Comparison of ENCODE assay signal across 12 mouse cellular contexts in genomic region chr14:22494866-22495265, GRCm38 (mm10).
DNase-seq lines count a peak whose midpoint lies in the region; ATAC-seq lines count a peak whose summit lies in the region.
"Had no signal": no experiment of that assay in that cellular context is flagged by ENCODE, and none has a peak within 500 bp of the region (broad histone marks: within the 10 kb centered on the region; RNA-seq: fewer than 3 reads in every experiment).

No protein-coding gene starts in this region.

- peak; percentile 36 for DNase-seq in lung, postnatal 10 days
- no peak for DNase-seq in lung, postnatal 25 days (ENCODE audit: low spot score)
- peak; percentile 11 for DNase-seq in embryonic facial prominence, embryonic 14.5 days (ENCODE audit: low spot score)
- peak; percentile 71 for DNase-seq in midbrain, embryonic 10.5 days (ENCODE audit: low spot score)
- no peak for DNase-seq in gastrocnemius, adult 18-20 months (ENCODE audit: low spot score)
- DNase-seq in cerebellum, postnatal 36 days = no peak
- no peak for DNase-seq in testis, postnatal 14 days (ENCODE audit: low spot score)
- DNase-seq: heart, postnatal 14 days; thymus, postnatal 25 days had no signal

- H3K27ac ChIP-seq in embryonic facial prominence, embryonic 14.5 days (replicated peaks; ENCODE audit: low read depth, low read length) = no peak overlapping the region
- H3K27ac ChIP-seq in midbrain, embryonic 10.5 days (replicated peaks) = peak overlapping the region; percentile 69
- H3K27ac ChIP-seq: kidney, embryonic 15.5 days; limb, embryonic 12.5 days; macrophage had no signal

- ATAC-seq in embryonic facial prominence, embryonic 14.5 days (ENCODE audit: low read depth) = peak; percentile 12; the same call in 1 of the 2 replicates

- H3K9ac ChIP-seq in embryonic facial prominence, embryonic 14.5 days (ENCODE audit: low read depth, low read length) = no peak overlapping the region
- H3K9ac ChIP-seq: kidney, embryonic 15.5 days; limb, embryonic 12.5 days had no signal

- H3K27me3 ChIP-seq in embryonic facial prominence, embryonic 14.5 days (replicated peaks; ENCODE audit: control insufficient read depth, insufficient read depth, low read length) = no peaks in the 10 kb centered on the region
- H3K27me3 ChIP-seq in midbrain, embryonic 10.5 days (ENCODE audit: low read depth, poor library complexity, severe bottlenecking) = peaks cover 24% of the 10 kb centered on the region
- H3K27me3 ChIP-seq: kidney, embryonic 15.5 days had no signal

- no peak overlapping the region for H3K4me2 ChIP-seq in embryonic facial prominence, embryonic 14.5 days (ENCODE audit: low read depth, low read length)
- H3K4me2 ChIP-seq: kidney, embryonic 15.5 days; limb, embryonic 12.5 days had no signal

- no peaks in the 10 kb centered on the region for H3K9me3 ChIP-seq in embryonic facial prominence, embryonic 14.5 days (ENCODE audit: control insufficient read depth, low read length)
- H3K9me3 ChIP-seq in midbrain, embryonic 10.5 days (replicated peaks) = no peaks in the 10 kb centered on the region
- H3K9me3 ChIP-seq: kidney, embryonic 15.5 days; limb, embryonic 12.5 days had no signal

- H3K36me3 ChIP-seq in embryonic facial prominence, embryonic 14.5 days (ENCODE audit: control insufficient read depth, insufficient read depth, low read length) = no peaks in the 10 kb centered on the region
- no peaks in the 10 kb centered on the region for H3K36me3 ChIP-seq in midbrain, embryonic 10.5 days
- H3K36me3 ChIP-seq: kidney, embryonic 15.5 days; limb, embryonic 12.5 days had no signal

- no peaks in the 10 kb centered on the region for H3K4me1 ChIP-seq in embryonic facial prominence, embryonic 14.5 days (ENCODE audit: control insufficient read depth, insufficient read depth, low read length)
- peaks cover 19% of the 10 kb centered on the region for H3K4me1 ChIP-seq in midbrain, embryonic 10.5 days
- H3K4me1 ChIP-seq: kidney, embryonic 15.5 days had no signal

- H3K4me3 ChIP-seq in embryonic facial prominence, embryonic 14.5 days (ENCODE audit: low read depth, low read length) = no peak overlapping the region
- H3K4me3 ChIP-seq in midbrain, embryonic 10.5 days = peak overlapping the region; percentile 16; the same call in 1 of the 2 replicates
- H3K4me3 ChIP-seq: kidney, embryonic 15.5 days; limb, embryonic 12.5 days had no signal

- 76% methylated on average over 10 of the region's 10 CpGs for WGBS in embryonic facial prominence, embryonic 14.5 days
- WGBS in midbrain, embryonic 10.5 days = 10% methylated on average over 10 of the region's 10 CpGs

Comparison
In these comparisons a context has a peak if more than half of its experiments do, and no peak if none do; other contexts are left out.
1. DNase-seq: peak in lung, postnatal 10 days (single experiment), embryonic facial prominence, embryonic 14.5 days (single experiment) and midbrain, embryonic 10.5 days (single experiment); none in lung, postnatal 25 days (single experiment), gastrocnemius, adult 18-20 months (single experiment), cerebellum, postnatal 36 days (0 of 2) and testis, postnatal 14 days (single experiment).